Mouse (Mus musculus) lung, embryonic 14.5 days (tissue): ENCODE measurements at regions not wholly inside any gene's neighbourhood (a gene's known extent, or its start where the extent isn't known, plus 50 kb on each side); places are given as distances from the start of the nearest gene placed in this dataset.

Experiments
- ATAC-seq: fragments of 200-750 bp; cut with Nextera tagmentation; 2 replicates; pipeline ENCODE4 v1.8.0; 2017; ENCODE audit warnings: mild to moderate bottlenecking, moderate TSS enrichment, moderate library complexity; ENCODE audit not compliant: insufficient read depth
- DNase-seq: peaks from one replicate; pipeline ENCODE4 v3.0.0-alpha.2; 2015
- H3K27ac ChIP-seq: fragments of 300-500 bp; sonication (generic); 2 replicates; pipeline ENCODE4 v1.5.1; 2014; ENCODE audit warnings: low read depth, mild to moderate bottlenecking, moderate library complexity
- H3K27me3 ChIP-seq: fragments of 300-500 bp; sonication (generic); 2 replicates; pipeline ENCODE4 v1.6.1; 2014; ENCODE audit warnings: low read length, control low read depth; ENCODE audit not compliant: insufficient read depth
- H3K36me3 ChIP-seq: fragments of 300-500 bp; sonication (generic); 2 replicates; pipeline ENCODE4 v1.6.1; 2014; ENCODE audit warnings: control low read depth; ENCODE audit not compliant: insufficient read depth
- H3K4me1 ChIP-seq: fragments of 300-500 bp; sonication (generic); 2 replicates; pipeline ENCODE4 v1.6.1; 2014; ENCODE audit warnings: antibody characterized with exemption, control low read depth; ENCODE audit not compliant: insufficient read depth
- H3K4me2 ChIP-seq: fragments of 300-500 bp; sonication (generic); 2 replicates; pipeline ENCODE4 v1.6.1; 2014; ENCODE audit warnings: mild to moderate bottlenecking
- H3K4me3 ChIP-seq: fragments of 300-500 bp; sonication (generic); 2 replicates; pipeline ENCODE4 v1.5.1; 2014; ENCODE audit warnings: low read depth, low read length
- H3K9ac ChIP-seq: fragments of 300-500 bp; sonication (generic); 2 replicates; pipeline ENCODE4 v1.6.1; 2014
- H3K9me3 ChIP-seq: fragments of 300-500 bp; sonication (generic); 2 replicates; pipeline ENCODE4 v1.6.1; 2016; ENCODE audit warnings: low read depth, low read length, control low read depth
- CTCF ChIP-seq: IDR thresholded peaks from 2 replicates; pipeline ENCODE4 v1.5.1; 2016; ENCODE audit warnings: antibody characterized with exemption, low read depth
- WGBS: fragments of 180-500 bp; shearing (Covaris S2); extraction: QIAGEN DNeasy Blood & Tissue Kit; methylation state at CpG from one replicate; pipeline ENCODE4 v1.1.7; 2014; 5-methylcytosine and 5-hydroxymethylcytosine counted together

- no peak for ATAC-seq
- DNase-seq: peak; percentile 28
- Histone ChIP-seq H3K9me3 (no peaks in the 10 kb centered on the region), H3K9ac (no peak overlapping the region), H3K4me2 (no peak overlapping the region), H3K27ac (no peak overlapping the region), H3K4me3 (no peak overlapping the region), H3K27me3 (no peaks in the 10 kb centered on the region), H3K4me1 (0 out of 2 replicates have a peak, but pooled peaks cover 2% of the 10 kb centered on the region), H3K36me3 (no peaks in the 10 kb centered on the region)
- TF ChIP-seq CTCF: no peak
- WGBS: 35% methylated on average over 6 of the region's 6 CpGs
Observed at GRCm38 (mm10) chr5:75467916-75468315, 106.8 kb upstream of the Kit start.

- H3K9me3 ChIP-seq: no peaks in the 10 kb centered on the region
Observed at GRCm38 (mm10) chr5:75471010-75471409, 103.7 kb upstream of the Kit start.

GRCm38 (mm10) chr5:75472484-75472883 is 102.2 kb upstream of the Kit start:
- Histone ChIP-seq H3K36me3 (no peaks in the 10 kb centered on the region), H3K9me3 (no peaks in the 10 kb centered on the region), H3K27me3 (no peaks in the 10 kb centered on the region), H3K4me3 (no peak overlapping the region), H3K27ac (no peak overlapping the region), H3K9ac (no peak overlapping the region), H3K4me1 (no peaks in the 10 kb centered on the region), H3K4me2 (no peak overlapping the region)
- ATAC-seq: peak; percentile 68
- peak; percentile 57 for DNase-seq
- TF ChIP-seq CTCF: no peak
- WGBS: 29% methylated on average over 3 of the region's 3 CpGs

More at GRCm38 (mm10) chr5:75471010-75471409, 103.7 kb upstream of the Kit start:
- Histone ChIP-seq H3K4me1 (0 out of 2 replicates have a peak, but pooled peaks cover 2% of the 10 kb centered on the region), H3K4me3 (no peak overlapping the region), H3K36me3 (no peaks in the 10 kb centered on the region), H3K4me2 (no peak overlapping the region), H3K27me3 (no peaks in the 10 kb centered on the region), H3K9ac (no peak overlapping the region), H3K27ac (no peak overlapping the region)
- no peak for ATAC-seq
- TF ChIP-seq CTCF: no peak
- no peak for DNase-seq
- WGBS: 87% methylated on average over 8 of the region's 8 CpGs

GRCm38 (mm10) chr5:75475414-75475813 is 99.3 kb upstream of the Kit start:
- WGBS: 56% methylated on average over 4 of the region's 4 CpGs
- TF ChIP-seq CTCF: no peak
- ATAC-seq (no peak), DNase-seq (no peak)
- H3K27ac ChIP-seq: no peak overlapping the region
- H3K27me3 ChIP-seq: no peaks in the 10 kb centered on the region
- H3K4me1 ChIP-seq: peaks cover 7% of the 10 kb centered on the region
- H3K9me3 ChIP-seq: no peaks in the 10 kb centered on the region
- no peak overlapping the region for H3K4me3 ChIP-seq
- no peak overlapping the region for H3K4me2 ChIP-seq
- H3K9ac ChIP-seq: no peak overlapping the region
- no peaks in the 10 kb centered on the region for H3K36me3 ChIP-seq

GRCm38 (mm10) chr5:75478499-75478898 is 96.2 kb upstream of the Kit start:
- H3K4me2 ChIP-seq: no peak overlapping the region
- peaks cover 7% of the 10 kb centered on the region for H3K4me1 ChIP-seq
- H3K27ac ChIP-seq: 0 out of 2 replicates have a peak overlapping the region, but pooled peaks have one; percentile 19
- 12% methylated on average over 1 of the region's 1 CpGs for WGBS
- ATAC-seq: peak; percentile 57; the same call in 1 of the 2 replicates
- H3K9ac ChIP-seq: no peak overlapping the region
- no peaks in the 10 kb centered on the region for H3K36me3 ChIP-seq
- TF ChIP-seq CTCF: no peak
- peak; percentile 58 for DNase-seq
- no peaks in the 10 kb centered on the region for H3K27me3 ChIP-seq
- H3K4me3 ChIP-seq: no peak overlapping the region
- H3K9me3 ChIP-seq: no peaks in the 10 kb centered on the region

- 36% methylated on average over 11 of the region's 11 CpGs for WGBS
- DNase-seq (no peak), ATAC-seq (peak; percentile 82)
- Histone ChIP-seq H3K27me3 (no peaks in the 10 kb centered on the region), H3K9me3 (no peaks in the 10 kb centered on the region), H3K4me2 (no peak overlapping the region), H3K9ac (no peak overlapping the region), H3K4me3 (no peak overlapping the region), H3K4me1 (peaks cover 7% of the 10 kb centered on the region), H3K36me3 (no peaks in the 10 kb centered on the region), H3K27ac (0 out of 2 replicates have a peak overlapping the region, but pooled peaks have one; percentile 8)
- TF ChIP-seq CTCF: no peak
Observed at GRCm38 (mm10) chr5:75479149-75479548, 95.6 kb upstream of the Kit start.

- Histone ChIP-seq H3K27ac (no peak overlapping the region), H3K9ac (no peak overlapping the region), H3K36me3 (no peaks in the 10 kb centered on the region), H3K9me3 (no peaks in the 10 kb centered on the region), H3K4me3 (no peak overlapping the region), H3K27me3 (no peaks in the 10 kb centered on the region), H3K4me2 (no peak overlapping the region), H3K4me1 (peaks cover 7% of the 10 kb centered on the region)
- no peak for TF ChIP-seq CTCF
- WGBS: 52% methylated on average over 7 of the region's 7 CpGs
- ATAC-seq (no peak), DNase-seq (no peak)
Observed at GRCm38 (mm10) chr5:75481595-75481994, 93.1 kb upstream of the Kit start.

- no peak overlapping the region for H3K27ac ChIP-seq
- DNase-seq (no peak), ATAC-seq (no peak)
- H3K4me1 ChIP-seq: peaks cover 4% of the 10 kb centered on the region; the same call in 1 of the 2 replicates
- no peaks in the 10 kb centered on the region for H3K36me3 ChIP-seq
- no peak overlapping the region for H3K4me2 ChIP-seq
- no peaks in the 10 kb centered on the region for H3K9me3 ChIP-seq
- 83% methylated on average over 7 of the region's 7 CpGs for WGBS
- TF ChIP-seq CTCF: no peak
- H3K9ac ChIP-seq: no peak overlapping the region
- no peaks in the 10 kb centered on the region for H3K27me3 ChIP-seq
- H3K4me3 ChIP-seq: no peak overlapping the region
Observed at GRCm38 (mm10) chr5:75484330-75484729, 90.4 kb upstream of the Kit start.
